Mouse (Mus musculus) inflammation-experienced regulatory T-cells, adult 16 weeks (primary cell): ENCODE data around the gene Syt17. TPM values are rescaled to one million over a fixed set of nuclear protein-coding genes. Genes with fewer than 3 reads are reported as not detected.

Experiments used
- polyA plus RNA-seq: library from polyadenylated mRNA; unstranded; fragments of 100-300 nt; shearing (Covaris generic); gene quantifications from one replicate; pipeline ENCODE4 v1.2.1, GENCODE M21; 2017

Syt17 gene
- 0.63 TPM for polyA plus RNA-seq

DNA sequence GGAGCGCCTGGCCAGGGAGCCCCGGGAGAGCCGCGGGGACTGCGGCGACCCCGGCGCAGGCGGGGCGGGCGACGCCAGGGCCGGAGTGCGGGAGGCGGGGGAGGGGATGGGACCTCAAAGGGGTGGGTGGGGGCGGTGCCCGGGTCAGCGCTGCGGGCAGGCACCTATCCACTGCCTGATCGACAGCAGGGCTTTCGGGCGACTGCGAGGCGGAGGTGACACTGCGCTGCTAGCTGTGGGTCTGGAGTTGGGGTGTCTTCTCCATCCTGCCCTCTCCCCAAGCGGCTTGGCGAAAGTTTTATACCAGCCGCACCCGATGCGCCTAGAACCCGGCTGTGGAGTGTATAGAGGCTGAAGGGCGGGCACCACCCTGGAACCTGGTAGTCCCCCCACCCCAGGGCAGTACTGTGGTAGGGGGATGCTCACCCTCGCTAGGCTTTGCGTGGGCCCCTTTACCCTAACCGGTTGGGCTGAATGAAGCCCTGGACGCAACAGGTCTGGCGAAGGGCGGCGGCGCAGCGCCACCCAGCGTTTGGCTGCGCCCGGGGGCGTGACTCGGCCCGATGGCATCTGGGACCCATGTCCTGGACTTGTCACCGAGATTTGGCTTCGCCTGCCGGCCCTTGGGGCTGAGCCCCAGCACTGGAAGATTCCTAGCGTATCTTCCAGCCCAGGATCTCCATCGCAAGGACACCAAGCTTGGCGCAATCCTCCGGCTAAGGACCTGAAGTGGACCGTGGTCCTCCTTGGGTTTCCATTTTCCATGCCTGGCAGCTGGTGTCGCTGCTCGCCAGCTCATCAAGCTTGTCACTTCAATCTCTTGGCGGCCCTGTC is at the start of gene Syt17:
TSS of gene Syt17 (minus strand) at position 89 of the 834 bp plus-strand sequence.

DNA sequence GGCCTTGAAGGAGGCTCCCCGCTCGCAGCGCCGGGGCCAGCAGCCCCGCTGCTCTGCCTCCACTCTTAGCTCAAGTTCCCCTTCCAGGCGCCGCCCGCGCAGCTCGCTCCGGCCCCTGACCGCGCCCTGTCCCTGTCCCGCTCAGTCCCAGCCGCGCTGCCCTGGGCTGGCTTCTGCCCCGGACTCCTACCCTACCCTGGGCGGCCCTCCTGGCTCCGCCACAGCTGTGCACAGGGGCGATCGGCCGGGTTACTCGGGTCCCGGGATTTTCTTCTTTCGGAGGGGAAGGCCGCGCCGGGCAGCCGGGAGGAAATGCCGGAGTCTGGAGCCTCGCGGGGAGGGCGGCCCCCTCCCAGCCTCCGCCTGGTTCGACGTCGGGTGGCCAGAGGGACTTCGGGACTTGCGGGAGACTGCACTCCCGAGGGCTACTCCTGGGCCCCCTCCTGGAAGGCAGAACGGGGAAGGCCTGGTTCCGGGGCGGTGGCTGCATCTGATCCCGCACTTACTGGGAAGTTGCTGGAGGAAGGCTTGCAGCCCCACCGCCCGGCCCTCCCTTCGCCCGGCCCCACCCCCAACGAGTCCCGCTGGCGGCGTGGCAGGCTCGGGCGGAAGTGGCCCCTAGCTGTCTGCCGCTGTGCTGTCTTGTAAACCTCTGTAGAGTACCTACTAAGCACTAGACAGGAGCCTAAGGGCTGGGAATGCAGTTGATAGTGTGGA is 43.6 kb upstream of the Syt17 start, which contains the start of gene Itpripl2:
TSS of gene Itpripl2 (minus strand) at position 545 of the 717 bp plus-strand sequence.

Other genes starting within 250 kb of the Syt17 start
- gene Smg1, start 204.6 kb downstream of the Syt17 start, polyA plus RNA-seq = 22.5 TPM
- 0.89 TPM for gene Itpripl2, start 43.8 kb upstream of the Syt17 start, polyA plus RNA-seq
- gene Coq7, start 85.1 kb upstream of the Syt17 start, polyA plus RNA-seq = 13.9 TPM
- gene Tmc7, start 136.5 kb upstream of the Syt17 start, polyA plus RNA-seq = 0.09 TPM
- not detected for gene Tmc5, start 149.1 kb upstream of the Syt17 start, polyA plus RNA-seq